Mouse (Mus musculus): ENCODE results near the gene Abcb9.
A peak's percentile ranks its signal among the peaks of the same experiment; 100 is the strongest.

Abcb9 gene

DNA sequence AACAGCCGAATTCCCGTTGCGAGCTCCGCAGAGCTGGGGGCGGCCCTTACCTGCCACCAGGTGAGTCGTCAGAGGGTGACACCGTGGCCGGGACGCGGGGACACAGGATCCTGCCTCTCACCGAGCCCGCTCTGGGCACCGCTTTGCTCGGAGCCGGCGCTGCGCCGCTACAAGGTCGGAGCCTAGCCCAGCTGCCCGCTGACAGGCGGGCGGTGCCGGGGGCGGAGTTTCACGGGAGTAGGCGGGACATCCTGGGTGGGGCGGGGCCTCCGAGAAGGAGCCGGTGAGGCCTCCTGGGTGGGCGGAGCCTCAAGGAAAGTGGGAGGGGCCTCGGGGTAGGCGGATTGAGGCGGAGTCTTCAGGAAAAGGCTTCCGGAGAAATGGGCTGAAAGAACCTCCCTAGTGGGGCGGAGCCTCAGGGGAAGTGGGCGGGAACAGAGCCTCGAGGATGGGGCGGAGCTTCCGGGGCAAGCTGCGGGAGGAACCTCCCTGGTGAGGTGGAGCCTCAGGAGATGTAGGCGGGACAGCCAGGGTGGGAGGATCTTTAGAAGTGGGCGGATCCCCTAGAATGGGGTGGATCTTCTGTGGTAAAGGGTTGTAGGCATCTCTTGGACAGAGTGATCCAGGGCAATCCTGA lies at the start of gene Abcb9:
TSS of gene Abcb9 (minus strand) at position 203 of the 637 bp plus-strand sequence.
- DNase-seq (ENCODE audit: extremely low read depth, low read depth), result peak; percentile 82

DNA sequence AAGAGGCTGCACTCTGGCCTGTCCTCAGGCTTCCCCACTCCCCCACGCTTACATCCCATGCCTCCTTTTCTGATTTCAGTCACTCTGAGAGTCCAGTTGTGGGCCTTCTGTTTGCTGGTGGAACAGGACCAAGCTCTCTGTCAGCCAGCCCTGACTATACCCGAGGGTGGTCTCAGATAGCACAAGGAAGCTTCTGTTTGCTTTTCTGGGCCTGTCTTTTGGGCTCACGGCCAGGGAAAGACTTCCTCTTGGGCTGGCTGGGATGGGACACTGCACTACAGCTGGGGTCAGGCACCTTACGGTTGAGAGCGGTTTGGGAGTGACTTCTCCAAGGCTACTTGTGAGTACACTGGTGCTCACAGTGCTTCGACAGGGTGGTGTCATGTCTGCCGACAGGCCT lies 42.5 kb upstream of the Abcb9 start:
- DNase-seq (ENCODE audit: extremely low read depth, low read depth), result no peak

DNA sequence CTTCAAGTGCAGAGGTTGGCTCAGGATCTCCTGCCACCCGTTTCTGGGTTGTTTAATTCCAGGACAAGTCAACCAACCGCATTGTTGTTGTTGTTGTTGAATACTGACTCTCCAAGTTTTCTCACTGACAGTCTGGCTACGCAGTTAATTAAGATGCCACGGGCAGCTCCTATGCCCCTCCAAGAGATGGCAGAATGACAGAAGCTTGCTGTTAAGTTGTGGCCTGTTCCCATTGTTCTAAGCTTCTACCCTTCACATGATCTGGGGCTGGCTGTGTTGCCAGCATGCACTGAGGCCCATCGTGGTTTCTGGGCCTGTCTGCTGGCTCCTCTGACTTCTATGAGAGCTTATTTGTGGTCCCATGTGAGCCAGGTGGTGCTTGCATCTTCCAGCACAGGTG lies 38.7 kb upstream of the Abcb9 start:
- no peak for DNase-seq (ENCODE audit: extremely low read depth, low read depth)

DNA sequence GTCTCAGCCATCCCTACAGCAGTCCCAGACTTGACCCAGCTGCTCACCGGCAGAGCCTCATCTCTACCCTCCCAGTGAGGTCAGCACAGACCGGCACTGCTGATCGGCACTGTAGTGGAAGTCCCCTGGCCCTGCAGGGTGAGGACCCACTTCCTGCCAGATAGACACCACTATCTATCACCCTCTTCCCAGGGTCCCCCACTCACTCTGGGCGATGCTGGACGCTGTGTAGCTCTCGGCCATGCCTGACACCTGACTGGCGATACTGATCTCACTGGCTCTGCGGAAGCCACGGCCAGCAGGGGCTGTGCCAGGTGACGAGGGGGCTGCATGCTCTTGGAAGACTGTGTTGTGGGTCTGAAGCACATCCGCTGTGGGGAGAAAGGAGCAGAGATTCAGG lies 29.5 kb upstream of the Abcb9 start:
- DNase-seq (ENCODE audit: extremely low read depth, low read depth), result no peak

DNA sequence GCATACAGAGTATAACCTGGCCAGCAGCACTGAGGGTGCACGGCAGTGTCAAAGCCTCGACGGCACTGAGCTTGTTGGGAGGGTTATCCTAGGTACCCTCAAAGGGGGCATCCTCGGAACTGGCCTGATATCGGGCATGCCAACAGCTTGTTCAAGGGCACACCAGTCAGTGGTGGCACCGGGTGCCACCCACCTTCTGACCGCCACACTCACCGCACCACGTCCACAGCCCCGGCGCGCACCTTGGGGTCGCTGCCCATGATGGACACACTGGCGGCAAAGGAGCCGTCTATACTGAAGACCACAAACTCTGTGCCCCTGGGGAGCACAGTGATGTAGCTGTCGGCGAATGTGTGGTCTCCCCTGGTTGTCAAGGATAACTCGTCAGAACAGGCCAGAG lies 26.8 kb upstream of the Abcb9 start:
- no peak for DNase-seq (ENCODE audit: extremely low read depth, low read depth)

DNA sequence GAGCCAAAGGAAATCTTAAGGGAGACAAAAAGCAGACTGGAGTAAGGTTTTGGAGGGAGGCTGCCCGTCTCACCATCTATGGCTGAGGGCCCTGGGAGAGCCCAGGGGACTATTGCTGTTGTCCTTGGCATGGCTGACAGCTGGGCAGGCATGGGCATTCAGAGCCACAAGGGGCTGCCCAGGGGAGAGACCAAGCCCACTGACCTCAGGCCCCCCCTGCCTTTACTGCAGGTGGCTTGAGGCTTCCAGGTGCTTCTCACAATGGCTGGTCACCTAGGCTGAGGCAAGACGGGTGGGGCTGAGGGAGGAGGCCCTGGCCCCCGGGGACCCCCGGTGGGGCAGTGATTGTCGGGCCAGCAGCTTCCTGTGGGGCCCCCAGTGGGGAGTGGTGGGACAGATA lies 23.6 kb upstream of the Abcb9 start:
- DNase-seq (ENCODE audit: extremely low read depth, low read depth), result no peak

DNA sequence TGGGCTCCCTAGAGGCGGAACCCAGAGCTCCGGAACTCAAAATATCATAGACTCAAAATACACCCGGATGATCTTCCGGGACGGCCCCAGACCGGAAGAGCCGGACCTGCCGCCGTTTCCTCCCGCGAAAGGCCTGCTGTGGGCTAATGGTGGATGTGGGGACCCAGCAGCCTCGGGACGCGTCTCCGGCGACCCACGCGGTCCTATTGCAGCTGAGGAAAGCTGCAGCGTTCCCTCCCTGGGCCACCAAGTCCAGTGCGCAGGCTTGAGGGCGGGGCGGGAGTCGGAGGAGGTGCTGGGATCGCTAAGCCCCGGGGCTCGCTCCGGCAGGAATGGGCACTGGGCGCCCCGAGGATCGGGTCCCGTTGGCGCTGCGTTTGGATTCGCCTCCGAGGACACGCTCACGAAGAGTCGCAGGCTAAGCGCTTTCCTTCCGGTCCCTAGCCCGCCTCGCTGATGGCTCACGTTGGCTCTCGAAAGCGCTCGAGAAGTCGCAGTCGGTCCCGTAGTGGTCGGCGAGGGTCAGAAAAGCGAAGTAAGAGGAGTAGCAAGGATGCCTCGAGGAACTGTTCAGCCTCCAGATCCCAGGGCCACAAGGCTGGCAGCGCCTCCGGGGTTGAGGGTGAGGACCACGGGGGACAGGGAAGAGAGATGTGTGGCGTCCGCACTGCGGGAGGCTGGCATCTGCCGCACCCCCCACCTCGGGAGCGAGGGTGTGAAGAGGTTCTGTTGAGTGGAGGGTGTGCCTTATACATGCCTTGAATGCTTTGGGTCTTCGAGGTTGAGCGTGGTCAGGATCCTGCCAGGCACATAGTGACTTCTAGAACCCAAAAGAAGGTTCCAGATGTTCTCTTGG lies 20.6 kb upstream of the Abcb9 start, which contains the start of gene Arl6ip4:
TSS of gene Arl6ip4 (plus strand) at position 100 of the 856 bp plus-strand sequence.
- DNase-seq (ENCODE audit: extremely low read depth, low read depth), result peak; percentile 49

DNA sequence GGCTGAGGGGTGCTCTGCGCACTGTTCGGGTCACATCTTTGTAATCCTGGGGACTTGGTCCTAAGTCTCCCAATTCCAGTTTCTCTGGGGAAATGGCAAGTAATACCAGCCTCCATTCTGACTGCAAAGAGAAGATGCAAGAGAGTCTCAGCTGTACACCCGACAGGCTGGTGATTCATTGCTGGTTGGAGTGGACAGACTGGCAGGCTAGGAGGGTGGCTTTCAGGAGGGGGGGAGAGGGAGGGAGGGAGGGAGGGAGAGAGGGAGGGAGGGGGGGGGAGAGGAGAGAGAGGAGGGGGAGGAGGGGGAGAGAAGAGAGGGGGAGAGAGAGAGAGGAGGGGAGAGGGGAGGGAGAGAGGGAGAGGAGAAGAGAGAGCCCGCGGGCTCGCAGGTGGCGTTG lies 19.9 kb upstream of the Abcb9 start:
- DNase-seq (ENCODE audit: extremely low read depth, low read depth), result no peak

DNA sequence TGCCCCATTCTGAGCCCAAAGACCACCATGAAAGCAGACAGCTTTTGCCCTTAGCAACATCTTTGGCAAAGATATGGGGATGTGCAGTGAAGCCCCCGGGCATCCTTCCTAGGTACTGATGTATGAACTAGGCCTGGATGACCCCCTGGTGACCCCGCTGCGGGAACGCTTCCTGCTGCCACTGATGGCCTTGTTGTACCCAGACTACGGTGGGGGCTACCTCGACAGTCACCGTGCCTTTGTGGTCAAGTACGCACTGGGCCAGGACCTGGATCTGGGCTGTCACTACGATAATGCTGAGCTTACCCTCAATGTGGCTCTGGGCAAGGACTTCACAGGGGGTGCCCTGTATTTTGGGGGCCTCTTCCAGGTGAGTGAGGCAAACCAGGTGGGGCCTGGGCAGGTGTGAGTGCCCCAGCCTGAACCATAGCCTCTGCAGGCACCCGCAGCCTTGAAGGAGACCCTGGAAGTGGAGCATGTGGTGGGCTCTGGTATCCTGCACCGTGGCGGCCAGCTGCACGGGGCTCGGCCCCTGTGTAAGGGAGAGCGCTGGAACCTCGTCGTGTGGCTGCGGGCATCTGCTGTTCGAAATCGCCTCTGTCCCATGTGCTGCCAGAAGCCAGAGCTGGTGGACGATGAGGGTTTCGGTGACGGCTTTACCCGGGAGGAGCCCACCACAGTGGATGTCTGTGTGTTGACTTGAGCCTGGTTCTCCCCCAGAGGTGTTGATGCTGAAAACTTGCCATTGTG lies 18.9 kb upstream of the Abcb9 start:
- no peak for DNase-seq (ENCODE audit: extremely low read depth, low read depth)

DNA sequence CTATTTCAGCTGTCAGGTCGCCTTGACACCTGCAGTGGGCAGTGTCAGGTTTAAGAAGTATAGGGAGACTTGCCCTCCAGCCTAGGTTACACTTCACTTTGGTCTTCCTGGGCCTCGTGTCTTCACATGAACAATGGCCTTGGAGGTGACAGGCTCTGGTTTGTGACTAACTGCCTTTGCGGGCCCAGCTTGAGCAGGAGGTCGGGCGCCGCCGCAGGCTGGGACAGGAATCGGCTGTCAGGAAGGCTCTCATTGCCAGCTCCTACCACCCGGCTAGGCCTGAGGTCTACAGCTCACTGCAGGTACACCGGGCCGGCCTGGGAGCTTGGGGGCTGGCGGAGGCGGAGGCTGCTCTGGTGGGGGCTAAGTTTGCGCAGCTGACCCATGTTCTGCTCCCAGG lies 17.4 kb upstream of the Abcb9 start:
- no peak for DNase-seq (ENCODE audit: extremely low read depth, low read depth)

DNA sequence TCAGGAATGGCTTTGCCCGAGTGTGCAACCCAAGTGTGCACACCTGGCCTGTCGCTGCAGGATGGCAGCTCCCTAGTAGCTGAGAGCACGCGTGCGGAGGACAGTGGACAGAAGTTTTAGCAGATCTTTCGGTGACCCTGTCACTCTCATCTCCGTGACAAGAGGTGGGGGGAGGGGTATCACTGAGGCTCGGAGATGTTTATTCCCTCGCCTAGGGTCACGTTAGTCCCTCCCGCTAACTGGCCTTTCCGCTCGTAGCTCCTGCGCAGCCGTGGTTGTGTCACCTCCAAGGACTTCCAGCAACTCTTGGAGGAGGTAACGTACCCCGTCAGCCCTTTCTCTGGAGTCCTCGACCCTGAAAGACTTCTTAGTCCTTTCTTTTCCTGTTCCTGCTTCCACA lies 16.9 kb upstream of the Abcb9 start:
- DNase-seq (ENCODE audit: extremely low read depth, low read depth), result no peak

DNA sequence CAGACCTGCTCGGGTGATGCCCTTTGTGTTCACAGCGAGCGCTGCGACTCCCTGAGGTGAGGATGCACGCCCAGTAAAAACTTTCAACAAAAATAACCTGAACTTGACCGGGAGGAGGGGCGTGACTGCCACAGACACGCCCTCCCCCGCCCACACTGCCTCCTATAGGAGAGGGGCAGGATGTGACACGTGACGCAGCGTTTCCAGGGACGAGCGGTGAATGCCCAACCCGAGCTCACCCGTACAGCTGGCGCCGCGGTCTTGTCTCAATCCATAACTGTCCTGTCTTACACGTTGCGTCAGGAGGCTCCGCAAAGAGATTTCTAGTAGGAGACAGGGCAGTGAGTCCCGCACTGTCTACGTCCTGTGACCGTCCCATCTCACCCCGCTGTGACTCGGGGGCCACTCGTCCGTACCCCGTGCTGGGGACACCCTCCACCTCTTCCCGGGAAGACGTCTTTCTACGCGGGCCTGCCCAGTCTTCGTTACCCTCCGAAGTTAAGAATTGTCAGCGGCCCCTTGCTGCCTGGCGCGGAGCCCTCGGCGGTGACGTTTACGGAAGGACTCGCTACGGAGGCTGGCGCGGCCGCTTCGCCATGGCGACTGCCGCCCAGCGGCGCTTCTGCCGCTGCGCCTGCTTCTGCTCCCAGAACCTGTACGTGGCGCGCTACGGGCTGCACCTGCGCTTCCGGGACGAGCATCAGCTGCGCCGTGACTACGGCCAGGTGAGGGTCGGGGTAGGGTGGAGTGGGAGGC lies 16.3 kb upstream of the Abcb9 start, which contains the start of gene Ogfod2:
TSS of gene Ogfod2 (plus strand) at position 556 of the 756 bp plus-strand sequence.
- peak; percentile 96 for DNase-seq (ENCODE audit: extremely low read depth, low read depth)

DNA sequence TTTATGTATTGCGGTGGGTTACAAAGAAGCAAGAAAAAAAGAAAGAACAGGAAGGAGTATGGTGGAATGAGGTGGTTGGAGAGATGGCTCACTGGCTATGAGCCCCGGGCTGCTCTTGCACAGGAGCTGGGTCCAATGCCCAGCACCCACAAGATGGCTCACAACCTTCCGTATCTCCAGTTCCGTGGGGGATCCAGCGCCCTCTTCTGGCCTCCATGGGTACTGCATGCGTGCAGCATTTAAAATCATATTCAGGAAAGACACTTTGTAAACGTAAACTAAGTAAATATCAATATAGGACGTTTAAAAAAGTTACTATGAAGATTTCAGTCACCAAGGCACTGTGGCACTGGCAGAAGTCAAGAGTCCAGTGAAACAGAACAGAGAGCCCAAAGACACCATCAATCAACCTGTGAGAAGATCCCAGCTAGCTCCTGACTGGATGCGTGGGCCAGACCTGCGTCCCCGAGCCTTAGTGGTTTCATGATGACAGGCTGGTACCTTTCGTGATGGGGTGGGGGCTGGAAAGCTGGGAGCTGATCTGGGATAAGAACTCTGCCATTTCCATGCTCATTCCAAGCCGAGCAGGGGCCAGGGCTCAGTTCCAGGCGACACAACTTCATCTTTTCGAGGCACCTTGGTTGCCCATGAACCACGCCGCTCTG lies 15.6 kb upstream of the Abcb9 start:
- DNase-seq (ENCODE audit: extremely low read depth, low read depth), result peak; percentile 62

DNA sequence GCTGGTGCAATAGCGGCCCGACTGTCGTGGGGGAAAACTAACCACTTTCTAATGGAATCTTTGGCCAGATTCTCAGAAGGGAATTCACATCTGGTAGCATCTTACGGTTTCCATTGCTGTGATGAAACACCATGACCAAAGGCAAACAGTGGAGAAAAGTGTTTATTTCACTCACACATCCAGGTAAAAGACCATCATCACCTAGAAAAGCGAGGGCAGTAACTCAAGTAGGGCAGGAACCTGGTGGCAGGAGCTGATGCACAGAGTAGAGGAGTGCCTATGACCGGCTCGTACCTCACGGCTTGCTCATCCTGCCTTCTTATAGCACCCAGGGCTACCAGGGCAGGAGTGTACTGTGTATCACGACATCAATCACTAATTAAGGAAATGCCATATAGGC lies 8.0 kb upstream of the Abcb9 start:
- DNase-seq (ENCODE audit: extremely low read depth, low read depth), result no peak

DNA sequence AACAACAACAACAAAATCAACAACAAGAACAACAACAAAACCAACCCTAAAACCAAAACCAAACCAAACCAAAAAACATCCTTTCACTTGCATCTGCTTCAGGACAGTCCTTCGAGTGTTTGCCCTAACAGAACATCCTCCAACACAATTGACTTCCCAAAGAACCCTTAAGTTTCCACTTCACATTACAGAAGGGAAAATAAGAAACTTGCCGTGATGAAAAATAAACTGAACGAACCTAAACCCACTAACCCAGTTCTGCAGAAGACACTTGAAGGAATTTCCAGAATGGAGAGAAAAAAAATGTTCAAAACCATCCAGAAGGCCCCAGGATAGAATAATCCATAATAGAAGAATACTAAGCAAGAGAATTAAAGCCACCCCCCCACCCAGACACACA lies 7.4 kb upstream of the Abcb9 start:
- DNase-seq (ENCODE audit: extremely low read depth, low read depth), result no peak

DNA sequence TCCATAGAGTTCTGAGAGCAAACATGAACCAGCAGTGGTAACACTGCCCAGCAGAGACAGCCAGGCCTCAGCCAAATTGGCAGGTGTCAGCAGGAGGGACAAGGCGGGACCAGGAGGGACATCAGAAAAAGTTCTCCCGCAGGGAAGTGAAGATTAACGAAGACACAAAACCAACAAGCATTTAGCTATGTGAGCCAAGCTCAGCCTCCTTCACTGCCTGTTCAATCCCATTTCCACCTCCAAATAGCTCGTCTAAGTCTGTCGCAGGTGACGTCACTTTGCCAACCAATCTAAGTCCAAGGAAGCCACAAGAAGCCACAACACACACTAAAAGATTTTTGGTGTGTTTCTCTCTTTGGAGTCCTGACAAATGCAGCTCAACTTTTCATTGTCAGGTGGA lies 6.7 kb upstream of the Abcb9 start:
- peak; percentile 26 for DNase-seq (ENCODE audit: extremely low read depth, low read depth)

DNA sequence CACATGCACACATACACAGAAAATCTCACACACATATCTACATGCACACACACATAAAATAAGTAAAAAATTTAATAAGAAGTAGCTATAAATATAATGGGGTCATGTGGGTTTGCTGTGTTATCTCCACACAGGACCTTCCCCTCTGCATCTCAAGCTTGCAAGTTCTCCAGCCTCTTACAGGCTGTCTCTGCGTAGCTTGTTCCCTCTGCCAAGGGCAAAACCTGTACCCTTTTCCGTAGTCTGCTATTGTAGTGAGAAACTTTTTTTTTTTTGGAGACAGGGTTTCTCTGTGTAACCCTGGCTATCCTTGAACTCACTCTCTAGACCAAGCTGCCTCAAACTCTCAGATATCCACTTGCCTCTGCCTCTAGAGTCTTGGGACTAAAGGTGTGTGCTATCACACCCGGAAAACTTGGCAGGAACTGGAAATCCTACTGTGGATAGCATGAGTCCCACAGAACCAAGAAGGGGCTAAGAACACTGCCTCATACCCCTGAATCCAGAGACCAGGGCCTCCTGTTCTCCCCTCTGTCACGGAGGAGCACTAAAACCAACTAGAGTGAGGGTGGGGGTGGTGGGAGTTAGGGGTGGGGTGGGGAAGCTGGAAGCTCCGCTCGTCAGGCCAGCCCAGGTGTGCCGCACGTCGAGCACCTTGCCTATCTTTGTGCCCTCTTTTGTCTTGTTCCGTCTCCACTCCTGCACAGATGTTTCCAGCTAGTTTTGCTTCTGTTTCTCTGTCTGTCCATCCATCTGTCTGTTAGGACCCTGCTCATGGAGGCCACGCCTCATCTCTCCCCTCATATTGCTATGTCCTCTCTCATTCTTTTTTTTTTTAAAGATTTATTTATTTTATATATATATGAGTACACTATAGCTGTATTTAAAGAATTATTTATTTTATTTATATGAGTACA lies 4.8 kb upstream of the Abcb9 start:
- DNase-seq (ENCODE audit: extremely low read depth, low read depth), result no peak

DNA sequence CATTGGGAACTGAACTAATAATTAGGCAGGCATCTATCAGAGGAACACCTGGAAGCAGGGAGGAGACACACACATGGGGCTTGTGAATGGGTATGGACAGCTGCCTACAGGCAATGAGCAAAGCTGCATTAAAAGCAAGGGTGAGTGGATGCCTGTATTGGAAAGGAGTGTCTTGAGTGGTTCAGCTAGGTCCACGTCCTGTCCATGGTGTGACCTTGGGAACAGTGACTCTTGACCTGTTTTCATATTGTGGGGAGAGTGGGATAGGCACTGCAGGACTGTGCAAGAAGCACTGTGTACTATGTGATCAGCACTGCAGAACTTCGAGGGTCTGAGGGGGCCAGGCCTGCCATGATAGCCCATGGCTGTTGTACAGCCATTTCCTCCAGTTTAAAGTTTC lies 3.3 kb upstream of the Abcb9 start:
- DNase-seq (ENCODE audit: extremely low read depth, low read depth), result no peak

DNA sequence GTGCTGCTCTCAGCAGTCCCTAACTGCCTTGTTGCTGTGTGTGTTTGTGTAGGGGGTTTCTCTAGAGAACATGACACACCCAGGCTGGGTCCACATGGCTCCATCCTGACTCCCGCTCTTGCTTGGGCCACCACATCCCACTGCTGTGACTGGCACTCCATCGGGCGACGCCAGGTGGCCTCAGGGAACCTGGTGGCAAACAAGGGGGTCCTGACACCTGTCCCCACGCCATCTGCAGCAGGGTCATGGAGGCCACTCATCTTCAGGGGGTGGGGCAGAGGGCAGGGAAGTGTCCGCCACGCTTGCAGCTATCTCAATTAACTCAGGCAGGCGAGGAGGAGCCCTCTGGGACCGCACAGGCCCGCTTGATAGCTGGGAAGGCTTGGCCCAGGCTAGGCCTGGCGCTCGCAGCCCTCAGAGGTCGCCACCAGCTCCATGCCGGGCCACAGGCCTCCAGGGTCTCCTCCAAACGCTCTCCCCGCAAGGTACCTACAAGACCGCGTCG lies 469 bp downstream of the Abcb9 start:
- no peak for DNase-seq (ENCODE audit: extremely low read depth, low read depth)
